Mouse (Mus musculus) ES-Bruce4 (cell line): ENCODE measurements around the gene Rsl24d1. TPM values are rescaled to one million over a fixed set of nuclear protein-coding genes. Genes with fewer than 3 reads are reported as not detected.
"Not testable (repeated sequence)": the region's sequence is repeated elsewhere in the genome, so short reads cannot be mapped to it uniquely, and the experiment has no call there.

ENCODE experiments used
- H3K27ac ChIP-seq: 2 replicates; pipeline ENCODE4 v1.5.1; 2012; ENCODE audit warnings: low read length, inconsistent platforms; ENCODE audit not compliant: insufficient read depth
- H3K27me3 ChIP-seq: 2 replicates; pipeline ENCODE4 v1.6.1; 2012; ENCODE audit warnings: mild to moderate bottlenecking, low read length, inconsistent platforms; ENCODE audit not compliant: control insufficient read depth, poor library complexity, insufficient read depth, severe bottlenecking
- H3K36me3 ChIP-seq: 2 replicates; pipeline ENCODE4 v1.6.1; 2012; ENCODE audit warnings: inconsistent platforms, mild to moderate bottlenecking, low read length, moderate library complexity; ENCODE audit not compliant: control insufficient read depth, poor library complexity, insufficient read depth, severe bottlenecking
- H3K4me1 ChIP-seq: one replicate; pipeline ENCODE4 v1.8.1; 2011; ENCODE audit warnings: low read length; ENCODE audit not compliant: control insufficient read depth, insufficient read depth
- H3K4me3 ChIP-seq: 2 replicates; pipeline ENCODE4 v1.5.1; 2011; ENCODE audit warnings: low read depth, mild to moderate bottlenecking, low read length
- H3K9ac ChIP-seq: 2 replicates; pipeline ENCODE4 v1.6.1; 2012; ENCODE audit warnings: low read depth, mild to moderate bottlenecking, inconsistent platforms; ENCODE audit not compliant: poor library complexity, severe bottlenecking
- H3K9me3 ChIP-seq: replicated peaks from 2 replicates; pipeline ENCODE4 v1.6.1; 2012; ENCODE audit warnings: mild to moderate bottlenecking, low read length, inconsistent platforms; ENCODE audit not compliant: control insufficient read depth, poor library complexity, insufficient read depth, severe bottlenecking
- CTCF ChIP-seq: IDR thresholded peaks from one replicate; pipeline ENCODE4 v1.8.1; 2011; ENCODE audit warnings: low read depth, low read length
- EP300 ChIP-seq: IDR thresholded peaks from 2 replicates; pipeline ENCODE4 v1.6.1; 2011; ENCODE audit warnings: low read depth, low read length; ENCODE audit not compliant: insufficient read depth
- POLR2A ChIP-seq: IDR thresholded peaks from one replicate; pipeline ENCODE4 v1.8.1; 2011; ENCODE audit warnings: low read length; ENCODE audit not compliant: insufficient read depth
- polyA plus RNA-seq: library from polyadenylated mRNA; stranded (reverse); fragments of >200 nt; gene quantifications from 2 replicates; pipeline ENCODE4 v1.2.4, GENCODE M21; 2011; ENCODE audit warnings: low read depth; ENCODE audit not compliant: missing spikeins, insufficient read depth, insufficient read length

Rsl24d1 gene
- polyA plus RNA-seq, 1 experiment = 144 TPM

GRCm38 (mm10) chr9:73070971-73071659 is 42.1 kb upstream of the Rsl24d1 start:
- peak; percentile 69; the same call in 1 of the 2 replicates for TF ChIP-seq EP300
- TF ChIP-seq CTCF = peak; percentile 29
- no peak for TF ChIP-seq POLR2A
- no peak overlapping the region for H3K4me3 ChIP-seq
- H3K27ac ChIP-seq = peak overlapping the region; percentile 99
- H3K36me3 ChIP-seq = no peaks in the 10 kb centered on the region
- peaks cover 17% of the 10 kb centered on the region for H3K4me1 ChIP-seq
- H3K27me3 ChIP-seq = no peaks in the 10 kb centered on the region
- H3K9me3 ChIP-seq = no peaks in the 10 kb centered on the region
- H3K9ac ChIP-seq = 0 out of 2 replicates have a peak overlapping the region, but pooled peaks have one; percentile 24

GRCm38 (mm10) chr9:73072426-73072825 is 40.8 kb upstream of the Rsl24d1 start:
- H3K36me3 ChIP-seq = no peaks in the 10 kb centered on the region
- H3K9ac ChIP-seq = no peak overlapping the region
- H3K27me3 ChIP-seq = no peaks in the 10 kb centered on the region
- H3K4me1 ChIP-seq = peaks cover 17% of the 10 kb centered on the region
- no peak for TF ChIP-seq CTCF
- TF ChIP-seq POLR2A = no peak
- no peak for TF ChIP-seq EP300
- H3K4me3 ChIP-seq = no peak overlapping the region
- no peaks in the 10 kb centered on the region for H3K9me3 ChIP-seq
- no peak overlapping the region for H3K27ac ChIP-seq

- Histone ChIP-seq H3K36me3 (no peaks in the 10 kb centered on the region), H3K27me3 (no peaks in the 10 kb centered on the region), H3K27ac (no peak overlapping the region), H3K4me3 (no peak overlapping the region), H3K9me3 (no peaks in the 10 kb centered on the region), H3K4me1 (peaks cover 12% of the 10 kb centered on the region), H3K9ac (no peak overlapping the region)
- TF ChIP-seq CTCF (no peak), EP300 (no peak), POLR2A (no peak)
These were observed 40.1 kb upstream of the Rsl24d1 start for GRCm38 (mm10) chr9:73073169-73073568.

DNA sequence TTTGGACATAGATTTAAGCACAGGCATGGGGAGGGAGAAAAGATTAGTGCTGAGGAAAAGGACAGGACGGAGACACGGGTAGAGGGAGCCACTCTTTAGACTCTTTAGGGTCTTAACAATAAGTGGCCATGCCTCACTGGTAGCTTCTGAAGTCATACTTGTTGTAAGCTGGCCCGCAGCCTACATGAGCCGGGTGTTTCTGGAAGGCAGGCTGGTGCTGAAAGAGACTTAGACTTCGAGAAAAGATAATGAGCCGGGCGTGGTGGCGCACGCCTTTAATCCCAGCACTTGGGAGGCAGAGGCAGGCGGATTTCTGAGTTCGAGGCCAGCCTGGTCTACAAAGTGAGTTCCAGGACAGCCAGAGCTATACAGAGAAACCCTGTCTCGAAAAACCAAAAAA is 33.9 kb upstream of the Rsl24d1 start:
- Histone ChIP-seq H3K27ac (peak overlapping the region; percentile 87), H3K9ac (peak overlapping the region; percentile 5)
- H3K4me3 ChIP-seq, H3K36me3 ChIP-seq, H3K4me1 ChIP-seq, H3K9me3 ChIP-seq, H3K27me3 ChIP-seq: not testable (repeated sequence)

GRCm38 (mm10) chr9:73079801-73080325 is 33.4 kb upstream of the Rsl24d1 start:
- no peak overlapping the region for H3K4me3 ChIP-seq
- H3K9ac ChIP-seq = no peak overlapping the region
- no peaks in the 10 kb centered on the region for H3K9me3 ChIP-seq
- no peaks in the 10 kb centered on the region for H3K36me3 ChIP-seq
- TF ChIP-seq POLR2A (no peak), EP300 (peak; percentile 95)
- no peaks in the 10 kb centered on the region for H3K27me3 ChIP-seq
- no peak overlapping the region; the same call in 1 of the 2 replicates for H3K27ac ChIP-seq
- peaks cover 5% of the 10 kb centered on the region for H3K4me1 ChIP-seq

GRCm38 (mm10) chr9:73082291-73083000 is 30.8 kb upstream of the Rsl24d1 start:
- TF ChIP-seq CTCF (no peak), POLR2A (no peak), EP300 (no peak)
- Histone ChIP-seq H3K9ac (no peak overlapping the region), H3K36me3 (no peaks in the 10 kb centered on the region), H3K4me1 (peaks cover 4% of the 10 kb centered on the region), H3K4me3 (no peak overlapping the region), H3K9me3 (no peaks in the 10 kb centered on the region), H3K27ac (no peak overlapping the region), H3K27me3 (no peaks in the 10 kb centered on the region)
